Comparison of ENCODE assay signal across 7 mouse cellular contexts in the genomic region with DNA sequence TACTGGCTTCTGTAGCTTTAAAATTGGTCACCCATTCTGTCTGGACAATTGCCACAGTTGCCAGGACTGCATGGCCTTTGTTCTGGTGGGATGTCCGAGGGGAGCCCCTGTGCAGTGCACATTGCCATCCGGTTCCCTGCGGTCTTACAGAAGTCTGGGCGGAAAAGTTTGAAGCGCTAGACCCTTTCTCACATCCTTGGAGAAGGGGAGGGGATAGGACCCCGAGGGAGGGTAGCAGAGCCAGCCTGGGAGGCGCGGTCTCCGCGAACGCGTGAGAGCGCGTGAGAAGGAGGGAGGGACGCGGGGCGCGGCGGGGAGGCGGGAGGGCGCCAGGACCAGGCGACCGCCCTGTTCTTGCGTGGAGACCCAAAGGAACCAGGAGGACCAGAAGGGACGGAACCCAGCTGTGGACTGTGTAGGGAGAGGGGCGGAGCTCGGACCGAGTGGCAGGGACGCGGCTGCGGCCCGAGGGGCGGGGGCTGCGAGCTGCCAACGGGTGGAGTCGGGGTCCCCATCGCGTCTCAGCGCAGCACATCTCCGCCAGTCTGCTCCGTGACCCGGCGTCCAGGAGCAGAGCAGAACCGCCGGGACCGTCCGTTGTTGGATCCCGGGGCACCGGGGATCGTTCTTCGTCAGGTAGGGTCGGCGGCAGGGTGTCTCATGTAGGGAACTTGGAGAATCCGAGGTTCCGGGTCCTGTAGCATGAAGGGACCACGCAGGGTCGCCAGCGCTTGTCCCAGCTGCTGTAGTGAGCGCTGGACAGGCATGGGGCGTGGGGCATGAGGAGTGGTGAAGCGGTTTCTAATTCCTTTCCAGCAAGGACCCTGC. TPM values are rescaled to one million over a fixed set of nuclear protein-coding genes. Genes with fewer than 3 reads are reported as not detected.
DNase-seq lines count a peak whose midpoint lies in the region; ATAC-seq and TF ChIP-seq lines count a peak whose summit lies in the region.

Myo16 (plus strand) TSS at position 301 of the 828 bp plus-strand sequence.

- H3K4me2 ChIP-seq in embryonic facial prominence, embryonic 12.5 days (replicated peaks), result peak within 1 kb of the TSS; percentile 86
- H3K4me2 ChIP-seq in limb, embryonic 13.5 days (replicated peaks), result peak within 1 kb of the TSS; percentile 86
- peak within 1 kb of the TSS; percentile 67 for H3K4me2 ChIP-seq in neural tube, embryonic 14.5 days (ENCODE audit: low read depth, low read length)

- H3K4me3 ChIP-seq in left cerebral cortex, adult 2 months, result peak within 1 kb of the TSS; percentile 69
- peak within 1 kb of the TSS; percentile 59 for H3K4me3 ChIP-seq in embryonic facial prominence, embryonic 12.5 days
- H3K4me3 ChIP-seq in limb, embryonic 13.5 days, result peak within 1 kb of the TSS; percentile 63
- H3K4me3 ChIP-seq in neural tube, embryonic 14.5 days (ENCODE audit: low read depth, low read length), result peak within 1 kb of the TSS; percentile 66

- H3K27me3 ChIP-seq in embryonic facial prominence, embryonic 12.5 days, result peaks cover 28% of the 10 kb centered on the region
- peaks cover 35% of the 10 kb centered on the region for H3K27me3 ChIP-seq in limb, embryonic 13.5 days
- H3K27me3 ChIP-seq in neural tube, embryonic 14.5 days (ENCODE audit: control insufficient read depth, insufficient read depth, low read length), result no peaks in the 10 kb centered on the region

- peak in 1 of 2 experiments; percentile 40 for DNase-seq in left cerebral cortex, adult 2 months (ENCODE audit: extremely low spot score in 1 of 2, low spot score in 2 of 2)
- DNase-seq in left cerebral cortex, adult 11 months (ENCODE audit: low spot score), result no peak
- DNase-seq in heart, postnatal 4 days, result peak; percentile 15

- 2% methylated on average over 60 of the region's 61 CpGs for WGBS in embryonic facial prominence, embryonic 12.5 days
- under 1% methylated on average over 61 of the region's 61 CpGs for WGBS in limb, embryonic 13.5 days
- WGBS in neural tube, embryonic 14.5 days, result under 1% methylated on average over 54 of the region's 61 CpGs

- H3K36me3 ChIP-seq in embryonic facial prominence, embryonic 12.5 days, result no peaks in the 10 kb centered on the region
- no peaks in the 10 kb centered on the region for H3K36me3 ChIP-seq in limb, embryonic 13.5 days
- no peaks in the 10 kb centered on the region for H3K36me3 ChIP-seq in neural tube, embryonic 14.5 days (ENCODE audit: control insufficient read depth, insufficient read depth, low read length)

- peak within 1 kb of the TSS; percentile 56 for H3K9ac ChIP-seq in embryonic facial prominence, embryonic 12.5 days
- peak within 1 kb of the TSS; percentile 67 for H3K9ac ChIP-seq in limb, embryonic 13.5 days
- peak within 1 kb of the TSS; percentile 82 for H3K9ac ChIP-seq in neural tube, embryonic 14.5 days (replicated peaks; ENCODE audit: low read depth, low read length)

- H3K4me1 ChIP-seq in embryonic facial prominence, embryonic 12.5 days, result no peaks in the 10 kb centered on the region
- peaks cover 6% of the 10 kb centered on the region; the same call in 1 of the 2 replicates for H3K4me1 ChIP-seq in limb, embryonic 13.5 days
- peaks cover 14% of the 10 kb centered on the region; the same call in 1 of the 2 replicates for H3K4me1 ChIP-seq in neural tube, embryonic 14.5 days (ENCODE audit: control insufficient read depth, insufficient read depth, low read length)

- ATAC-seq in embryonic facial prominence, embryonic 12.5 days (ENCODE audit: insufficient number of reproducible peaks, insufficient read depth, low FRiP score, low TSS enrichment), result peak; percentile 80; the same call in 1 of the 2 replicates
- ATAC-seq in limb, embryonic 13.5 days (ENCODE audit: low FRiP score, low read depth), result peak; percentile 77
- ATAC-seq in neural tube, embryonic 14.5 days (ENCODE audit: low read depth), result peak; percentile 88
- ATAC-seq in monocyte, adult 5-6 weeks (replicated peaks; ENCODE audit: insufficient number of reproducible peaks, low FRiP score, low TSS enrichment, poor library complexity, severe bottlenecking), result no peak

- peak within 1 kb of the TSS; percentile 73 for H3K27ac ChIP-seq in left cerebral cortex, adult 2 months
- H3K27ac ChIP-seq in embryonic facial prominence, embryonic 12.5 days, result no peak within 1 kb of the TSS
- no peak within 1 kb of the TSS for H3K27ac ChIP-seq in limb, embryonic 13.5 days
- peak within 1 kb of the TSS; percentile 16 for H3K27ac ChIP-seq in neural tube, embryonic 14.5 days (ENCODE audit: low read depth, low read length)

- intact Hi-C loops in left cerebral cortex, adult 2 months (cut with DNase I), result no loop called here

- TF ChIP-seq CTCF in left cerebral cortex, adult 2 months (IDR thresholded peaks at IDR 0.05), result no peak

- no peaks in the 10 kb centered on the region for H3K9me3 ChIP-seq in embryonic facial prominence, embryonic 12.5 days
- H3K9me3 ChIP-seq in limb, embryonic 13.5 days, result 0 out of 2 replicates have a peak, but pooled peaks cover 6% of the 10 kb centered on the region
- 0 out of 2 replicates have a peak, but pooled peaks cover 3% of the 10 kb centered on the region for H3K9me3 ChIP-seq in neural tube, embryonic 14.5 days (ENCODE audit: control insufficient read depth, low read length)

RNA-seq across cellular contexts. Expression of gene Myo16, which starts in this region (rescaled TPM):
- 10 to 100 TPM; 30.5 to 38.7 TPM for total RNA-seq in left cerebral cortex, adult 2 months (2021)
- polyA plus RNA-seq in embryonic facial prominence, embryonic 12.5 days (2016; fragmentation: Nextera tagmentation; extraction: Ambion mirVana), result 0.47 and 0.67 TPM in 2 replicates
- 10 to 100 TPM; 15.7 to 18.7 TPM for total RNA-seq in heart, postnatal 4 days (2021)
- polyA plus RNA-seq in limb, embryonic 13.5 days (2015; fragmentation: Nextera tagmentation; extraction: Ambion mirVana), result 0.54 and 0.70 TPM in 2 replicates
- 5.0 and 11.8 TPM in 2 replicates for polyA plus RNA-seq in neural tube, embryonic 14.5 days (2014; fragmentation: Nextera tagmentation; extraction: Ambion mirVana)
- 0.10 TPM in 1 of 3 replicates, not detected in the others for total RNA-seq in monocyte, adult 5-6 weeks (2017)

Comparison
In these comparisons a context has a peak if more than half of its experiments do, and no peak if none do; other contexts are left out.
1. RNA of gene Myo16 (total RNA-seq): 30.5 to 38.7 TPM in left cerebral cortex, adult 2 months and 15.7 to 18.7 TPM in heart, postnatal 4 days; 0.10 TPM in monocyte, adult 5-6 weeks; every median in the first group is over 10 times any median in the second.
2. Peak in ATAC-seq, H3K4me3 ChIP-seq, H3K9ac ChIP-seq and H3K4me2 ChIP-seq in embryonic facial prominence, embryonic 12.5 days; RNA of the gene not detected or under 1 TPM.
3. Peak in ATAC-seq, H3K4me3 ChIP-seq, H3K9ac ChIP-seq and H3K4me2 ChIP-seq in limb, embryonic 13.5 days; RNA of the gene not detected or under 1 TPM.
4. H3K27ac ChIP-seq: peak in left cerebral cortex, adult 2 months (single experiment) and neural tube, embryonic 14.5 days (single experiment); none in embryonic facial prominence, embryonic 12.5 days (single experiment) and limb, embryonic 13.5 days (single experiment).
5. Peak in every context shown above with its lines, with median percentiles within 50 percentile points of each other: H3K4me3 ChIP-seq, H3K4me2 ChIP-seq and H3K9ac ChIP-seq.